8 mouse cellular contexts compared by ENCODE assay signal in the genomic region with DNA sequence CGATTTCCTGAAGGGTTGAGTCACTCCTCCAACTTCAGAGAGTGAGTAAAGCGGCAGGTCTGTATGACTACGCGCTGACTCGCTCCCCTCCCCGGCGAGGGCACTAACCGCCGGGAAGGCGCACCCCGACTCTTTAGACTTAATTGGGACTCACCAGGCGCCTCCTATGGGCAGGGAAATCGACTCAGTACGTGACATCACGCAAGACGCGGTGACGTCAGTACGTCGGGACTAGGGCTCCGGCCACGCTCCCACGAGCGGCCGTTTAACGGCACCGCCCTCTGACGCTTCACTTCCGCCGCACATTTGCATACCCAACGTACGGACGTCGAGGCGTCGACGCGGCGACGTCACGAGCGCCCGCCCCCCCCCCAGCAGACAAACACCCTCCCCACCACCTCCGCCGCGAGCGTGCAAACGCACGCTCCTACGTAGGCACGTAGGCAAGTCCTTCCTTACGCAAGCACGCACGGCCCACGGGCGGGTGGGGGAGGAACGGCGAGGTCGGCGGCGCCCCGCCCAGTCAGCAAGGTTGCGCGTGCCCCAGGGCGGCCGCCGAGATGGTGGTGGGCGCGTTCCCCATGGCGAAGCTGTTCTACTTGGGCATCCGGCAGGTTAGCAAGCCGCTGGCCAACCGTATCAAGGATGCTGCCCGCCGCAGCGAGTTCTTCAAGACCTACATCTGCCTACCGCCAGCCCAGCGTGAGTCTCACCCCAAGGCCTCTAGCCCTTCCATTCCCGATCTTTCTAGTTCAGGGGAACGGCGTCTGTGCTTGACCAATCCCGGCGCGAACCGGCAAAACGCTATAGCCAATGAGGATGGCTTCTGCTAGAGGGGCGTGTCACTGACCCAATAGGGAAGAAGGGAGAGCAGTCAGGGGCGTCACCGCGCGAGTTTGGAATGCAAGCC. TPM values are rescaled to one million over a fixed set of nuclear protein-coding genes. Genes with fewer than 3 reads are reported as not detected.
DNase-seq lines count a peak whose midpoint lies in the region; ATAC-seq and TF ChIP-seq lines count a peak whose summit lies in the region.

Gene Opa3 (plus strand): TSS at position 452 of the 910 bp plus-strand sequence.

- H3K27ac ChIP-seq in cortical plate, adult 2 months (ENCODE audit: insufficient read depth, low read length), result peak within 1 kb of the TSS; percentile 97

- no peaks in the 10 kb centered on the region for H3K4me1 ChIP-seq in cortical plate, adult 2 months (ENCODE audit: control insufficient read depth, insufficient read depth, low read length)
- peaks cover 79% of the 10 kb centered on the region for H3K4me1 ChIP-seq in megakaryocyte, embryonic 14.5 days

- peak; percentile 99 for DNase-seq in gastrocnemius, adult 8-10 months (ENCODE audit: low spot score in 2 of 2)
- peak; percentile 100 for DNase-seq in hindlimb bud, embryonic 11.5 days (ENCODE audit: extremely low spot score, low read depth, low spot score)
- peak; percentile 98 to 99 for DNase-seq in left cerebral cortex, adult 8-10 months (ENCODE audit: low spot score in 2 of 2)
- DNase-seq in right cerebral cortex, postnatal 10 days (ENCODE audit: low spot score in 2 of 2), result peak; percentile 100
- DNase-seq in urinary bladder, postnatal 25 days (ENCODE audit: low spot score), result peak; percentile 97

- ATAC-seq in activated CD4-positive, CD25-positive, alpha-beta regulatory T cell, adult 4 months, result peak; percentile 82

- peak; percentile 37 for TF ChIP-seq CTCF in cortical plate, adult 2 months (IDR thresholded peaks at IDR 0.05; ENCODE audit: extremely low read depth, insufficient read depth, low read length)

- H3K4me3 ChIP-seq in cortical plate, adult 2 months (ENCODE audit: insufficient read depth, low read length), result peak within 1 kb of the TSS; percentile 90
- H3K4me3 ChIP-seq in megakaryocyte, embryonic 14.5 days (replicated peaks), result peak within 1 kb of the TSS; percentile 96

- no peaks in the 10 kb centered on the region for H3K27me3 ChIP-seq in megakaryocyte, embryonic 14.5 days (replicated peaks)

- H3K9me3 ChIP-seq in megakaryocyte, embryonic 14.5 days, result no peaks in the 10 kb centered on the region

- TF ChIP-seq POLR2A in cortical plate, adult 2 months (IDR thresholded peaks at IDR 0.05; ENCODE audit: extremely low read depth, insufficient read depth, low read length), result peak; percentile 93

- H3K36me3 ChIP-seq in megakaryocyte, embryonic 14.5 days (replicated peaks; ENCODE audit: low read length), result peaks cover 50% of the 10 kb centered on the region

RNA-seq across cellular contexts. Expression of gene Opa3, which starts in this region (rescaled TPM):
- polyA plus RNA-seq in activated CD4-positive, CD25-positive, alpha-beta regulatory T cell, adult 4 months (2017; shearing (Covaris generic)), result 10 to 100 TPM; 16.6 to 16.9 TPM
- 41.0 and 41.5 TPM in 2 replicates for polyA plus RNA-seq in cortical plate, adult 2 months (2012; rRNA removed)
- total RNA-seq in gastrocnemius, adult 8-10 months (2022), result 10 to 100 TPM; 36.1 to 52.8 (median 43.3) TPM
- 10 to 100 TPM; 40.2 to 46.7 (median 43.1) TPM for total RNA-seq in left cerebral cortex, adult 8-10 months (2022)
- polyA plus RNA-seq in megakaryocyte, embryonic 14.5 days (2012; ENCODE audit: insufficient read depth, low replicate concordance), result 7.3 and 11.6 TPM in 2 replicates

Comparison
In these comparisons a context has a peak if more than half of its experiments do, and no peak if none do; other contexts are left out.
1. Peak in every context shown above with its lines: DNase-seq, ATAC-seq, H3K4me3 ChIP-seq and H3K27ac ChIP-seq.